Comparison of ENCODE assay signal across 8 mouse cellular contexts in genomic region chr5:53871665-53872312, GRCm38 (mm10).
DNase-seq lines count a peak whose midpoint lies in the region; ATAC-seq and TF ChIP-seq lines count a peak whose summit lies in the region.

No protein-coding gene starts in this region.

- TF ChIP-seq CTCF in cortical plate, adult 2 months (IDR thresholded peaks at IDR 0.05; ENCODE audit: extremely low read depth, insufficient read depth, low read length): peak; percentile 82
- peak; percentile 91 for TF ChIP-seq CTCF in kidney, adult 2 months (conservative IDR thresholded peaks at IDR 0.05; ENCODE audit: insufficient read depth, insufficient read length, low read depth, low read length)

- H3K27me3 ChIP-seq in kidney, adult 2 months (replicated peaks; ENCODE audit: control insufficient read depth, insufficient read depth, low read length): no peaks in the 10 kb centered on the region
- no peaks in the 10 kb centered on the region for H3K27me3 ChIP-seq in limb, embryonic 11.5 days (ENCODE audit: control insufficient read depth, insufficient read depth, low read length)
- no peaks in the 10 kb centered on the region for H3K27me3 ChIP-seq in midbrain, embryonic 15.5 days (replicated peaks)

- no peak for TF ChIP-seq POLR2A in cortical plate, adult 2 months (IDR thresholded peaks at IDR 0.05; ENCODE audit: extremely low read depth, insufficient read depth, low read length)
- no peak for TF ChIP-seq POLR2A in kidney, adult 2 months (IDR thresholded peaks at IDR 0.05; ENCODE audit: low read depth, low read length)

- H3K36me3 ChIP-seq in kidney, adult 2 months (ENCODE audit: control insufficient read depth, insufficient read depth, low read length): no peaks in the 10 kb centered on the region
- no peaks in the 10 kb centered on the region for H3K36me3 ChIP-seq in limb, embryonic 11.5 days (ENCODE audit: control insufficient read depth, insufficient read depth, low read length)
- H3K36me3 ChIP-seq in midbrain, embryonic 15.5 days (replicated peaks): no peaks in the 10 kb centered on the region

- no peaks in the 10 kb centered on the region for H3K9me3 ChIP-seq in limb, embryonic 11.5 days (ENCODE audit: control insufficient read depth, low read length)
- H3K9me3 ChIP-seq in midbrain, embryonic 15.5 days: no peaks in the 10 kb centered on the region

- DNase-seq in urinary bladder, adult 18-20 months (ENCODE audit: low spot score in 2 of 2): peak; percentile 25 to 35
- DNase-seq in urinary bladder, postnatal 10 days (ENCODE audit: low spot score): no peak
- peak; percentile 63 for DNase-seq in kidney, adult 2 months
- DNase-seq in limb, embryonic 11.5 days (ENCODE audit: low spot score): peak; percentile 67
- peak; percentile 21 for DNase-seq in spleen, adult 12 weeks (ENCODE audit: low spot score)

- H3K27ac ChIP-seq in cortical plate, adult 2 months (ENCODE audit: insufficient read depth, low read length): no peak overlapping the region
- no peak overlapping the region for H3K27ac ChIP-seq in kidney, adult 2 months (ENCODE audit: insufficient read depth, low read depth, low read length)
- H3K27ac ChIP-seq in limb, embryonic 11.5 days (replicated peaks; ENCODE audit: low read depth, low read length): no peak overlapping the region
- H3K27ac ChIP-seq in midbrain, embryonic 15.5 days: no peak overlapping the region

- ATAC-seq in granulocyte monocyte progenitor cell, adult 5-6 weeks (replicated peaks; ENCODE audit: poor library complexity, severe bottlenecking): peak; percentile 93
- ATAC-seq in limb, embryonic 11.5 days (ENCODE audit: insufficient number of reproducible peaks, low FRiP score, low TSS enrichment, low read depth): no peak
- peak; percentile 84 for ATAC-seq in midbrain, embryonic 15.5 days (replicated peaks)

- no peak overlapping the region for H3K4me3 ChIP-seq in cortical plate, adult 2 months (ENCODE audit: insufficient read depth, low read length)
- no peak overlapping the region for H3K4me3 ChIP-seq in kidney, adult 2 months (ENCODE audit: insufficient read depth, low read depth, low read length)
- no peak overlapping the region for H3K4me3 ChIP-seq in limb, embryonic 11.5 days (ENCODE audit: low read depth, low read length)
- no peak overlapping the region for H3K4me3 ChIP-seq in midbrain, embryonic 15.5 days

- no peak overlapping the region for H3K4me2 ChIP-seq in limb, embryonic 11.5 days (ENCODE audit: low read depth, severe bottlenecking)
- no peak overlapping the region for H3K4me2 ChIP-seq in midbrain, embryonic 15.5 days

- 21% methylated on average over 6 of the region's 6 CpGs for WGBS in kidney, adult 2 months
- 26% methylated on average over 6 of the region's 6 CpGs for WGBS in limb, embryonic 11.5 days
- 27% methylated on average over 6 of the region's 6 CpGs for WGBS in midbrain, embryonic 15.5 days

- no peak overlapping the region for H3K9ac ChIP-seq in limb, embryonic 11.5 days (ENCODE audit: low read length)
- no peak overlapping the region for H3K9ac ChIP-seq in midbrain, embryonic 15.5 days

- no peaks in the 10 kb centered on the region for H3K4me1 ChIP-seq in cortical plate, adult 2 months (ENCODE audit: control insufficient read depth, insufficient read depth, low read length)
- H3K4me1 ChIP-seq in kidney, adult 2 months (ENCODE audit: control insufficient read depth, insufficient read depth, low read length): no peaks in the 10 kb centered on the region
- no peaks in the 10 kb centered on the region for H3K4me1 ChIP-seq in limb, embryonic 11.5 days (ENCODE audit: control insufficient read depth, insufficient read depth, low read length)
- no peaks in the 10 kb centered on the region for H3K4me1 ChIP-seq in midbrain, embryonic 15.5 days
